Mouse (Mus musculus): ENCODE results near the gene Ctsl.

DNA sequence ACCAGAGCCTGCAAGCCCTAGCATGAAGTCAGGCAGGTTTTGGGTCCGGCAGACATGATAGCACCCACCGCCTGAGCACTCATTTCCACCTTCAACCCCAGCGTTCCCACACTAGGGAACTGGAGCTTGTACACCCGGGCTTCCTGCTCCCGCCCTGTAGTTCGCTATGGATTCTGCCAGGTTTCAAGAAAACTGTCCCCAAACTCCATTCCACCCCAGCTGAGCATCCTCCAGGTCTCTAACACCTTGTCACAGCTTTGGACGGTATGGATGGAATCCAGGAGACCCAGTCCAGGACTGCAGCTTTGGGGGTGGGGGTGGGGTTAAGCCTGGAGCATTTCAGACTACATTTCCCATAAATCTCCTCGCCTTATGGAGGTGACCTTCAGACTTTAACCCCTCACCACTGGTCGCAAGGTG is 26.6 kb downstream of the Ctsl start:
- TF ChIP-seq CTCF (IDR thresholded peaks at IDR 0.05; ENCODE audit: low read depth) (no peak), EP300 (IDR thresholded peaks at IDR 0.05; ENCODE audit: low read depth) (no peak)

All from heart, postnatal 0 days (tissue).